Mouse (Mus musculus): ENCODE measurements around the gene Prodh2.
"Not testable (repeated sequence)": the region's sequence is repeated elsewhere in the genome, so short reads cannot be mapped to it uniquely, and the experiment has no call there.

The Prodh2 gene

GRCm38 (mm10) chr7:30490251-30490956 is 3.0 kb upstream of the Prodh2 start:
- DNase-seq = peak; percentile 29 to 30

GRCm38 (mm10) chr7:30490957-30491307 is 2.5 kb upstream of the Prodh2 start:
- no peak for DNase-seq

GRCm38 (mm10) chr7:30492765-30493164 is 657 bp upstream of the Prodh2 start:
- DNase-seq = peak; percentile 66 to 76

GRCm38 (mm10) chr7:30495506-30496042 is 2.2 kb downstream of the Prodh2 start:
- DNase-seq = not testable (repeated sequence)

- peak in 1 of 2 experiments; percentile 14 for DNase-seq
Observed at GRCm38 (mm10) chr7:30501159-30501558, 7.7 kb downstream of the Prodh2 start.

GRCm38 (mm10) chr7:30508061-30508460 is 14.6 kb downstream of the Prodh2 start:
- no peak for DNase-seq

GRCm38 (mm10) chr7:30515003-30515760 is 21.8 kb downstream of the Prodh2 start:
- no peak for DNase-seq

- DNase-seq = no peak
Observed at GRCm38 (mm10) chr7:30518325-30518724, 24.9 kb downstream of the Prodh2 start.

GRCm38 (mm10) chr7:30520396-30520795 is 27.0 kb downstream of the Prodh2 start:
- DNase-seq = no peak

- no peak for DNase-seq
Observed at GRCm38 (mm10) chr7:30520856-30521255, 27.4 kb downstream of the Prodh2 start.

- DNase-seq = no peak
Observed at GRCm38 (mm10) chr7:30522871-30523270, 29.4 kb downstream of the Prodh2 start.

GRCm38 (mm10) chr7:30524487-30524886 is 31.1 kb downstream of the Prodh2 start:
- no peak for DNase-seq

GRCm38 (mm10) chr7:30525954-30526353 is 32.5 kb downstream of the Prodh2 start:
- DNase-seq = no peak

GRCm38 (mm10) chr7:30526399-30526798 is 33.0 kb downstream of the Prodh2 start:
- DNase-seq = no peak

GRCm38 (mm10) chr7:30526981-30527380 is 33.6 kb downstream of the Prodh2 start:
- no peak for DNase-seq

GRCm38 (mm10) chr7:30531291-30531815 is 37.9 kb downstream of the Prodh2 start:
- no peak for DNase-seq

GRCm38 (mm10) chr7:30532931-30533330 is 39.5 kb downstream of the Prodh2 start:
- DNase-seq = no peak

GRCm38 (mm10) chr7:30533941-30534632 is 40.7 kb downstream of the Prodh2 start:
- no peak for DNase-seq

GRCm38 (mm10) chr7:30534633-30535577 is 41.5 kb downstream of the Prodh2 start, which contains the start of gene Arhgap33:
Gene Arhgap33, minus strand, starts transcription at chr7:30535060.
- peak; percentile 97 to 98 for DNase-seq

- DNase-seq = no peak
Observed at GRCm38 (mm10) chr7:30540572-30540971, 47.1 kb downstream of the Prodh2 start.

- no peak for DNase-seq
Observed at GRCm38 (mm10) chr7:30544327-30544726, 50.9 kb downstream of the Prodh2 start.

- DNase-seq = no peak
Observed at GRCm38 (mm10) chr7:30549880-30550279, 56.5 kb downstream of the Prodh2 start.
